Mouse (Mus musculus) spleen, postnatal 4 days (tissue): ENCODE measurements around the gene Lurap1l.
"Not testable (repeated sequence)": the region's sequence is repeated elsewhere in the genome, so short reads cannot be mapped to it uniquely, and the experiment has no call there.

Experiments used
- DNase-seq, 2 experiments: peaks; one replicate each; pipeline ENCODE4 v3.0.0; 2022; ENCODE audit warnings: low spot score in 2 of 2

Gene Lurap1l

GRCm38 (mm10) chr4:80917128-80917527 lies 6.7 kb downstream of the Lurap1l start:
- not testable (repeated sequence) for DNase-seq

DNA sequence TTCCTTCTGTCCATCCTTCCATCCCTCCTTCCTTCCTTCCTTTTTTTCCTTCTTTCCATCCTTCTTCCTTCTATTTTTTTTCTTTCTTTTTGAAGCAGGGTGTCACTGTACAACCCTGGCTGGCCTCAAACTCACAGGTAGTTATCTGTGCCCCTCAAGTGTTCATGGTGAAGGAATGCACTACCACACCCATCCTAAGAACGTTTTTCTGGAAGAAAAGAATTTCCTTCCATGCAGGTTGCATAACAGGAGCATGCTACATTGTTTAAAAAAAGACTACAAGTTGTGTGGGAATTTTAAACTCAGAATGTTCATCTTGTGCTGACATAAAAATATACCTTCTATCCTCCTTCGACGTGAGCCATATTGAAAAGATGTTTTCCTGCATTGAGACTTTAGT lies 7.4 kb downstream of the Lurap1l start:
- DNase-seq: no peak

- no peak for DNase-seq
Measured at GRCm38 (mm10) chr4:80918526-80919129, 8.2 kb downstream of the Lurap1l start.

GRCm38 (mm10) chr4:80919217-80919867 lies 8.9 kb downstream of the Lurap1l start:
- DNase-seq: no peak

DNA sequence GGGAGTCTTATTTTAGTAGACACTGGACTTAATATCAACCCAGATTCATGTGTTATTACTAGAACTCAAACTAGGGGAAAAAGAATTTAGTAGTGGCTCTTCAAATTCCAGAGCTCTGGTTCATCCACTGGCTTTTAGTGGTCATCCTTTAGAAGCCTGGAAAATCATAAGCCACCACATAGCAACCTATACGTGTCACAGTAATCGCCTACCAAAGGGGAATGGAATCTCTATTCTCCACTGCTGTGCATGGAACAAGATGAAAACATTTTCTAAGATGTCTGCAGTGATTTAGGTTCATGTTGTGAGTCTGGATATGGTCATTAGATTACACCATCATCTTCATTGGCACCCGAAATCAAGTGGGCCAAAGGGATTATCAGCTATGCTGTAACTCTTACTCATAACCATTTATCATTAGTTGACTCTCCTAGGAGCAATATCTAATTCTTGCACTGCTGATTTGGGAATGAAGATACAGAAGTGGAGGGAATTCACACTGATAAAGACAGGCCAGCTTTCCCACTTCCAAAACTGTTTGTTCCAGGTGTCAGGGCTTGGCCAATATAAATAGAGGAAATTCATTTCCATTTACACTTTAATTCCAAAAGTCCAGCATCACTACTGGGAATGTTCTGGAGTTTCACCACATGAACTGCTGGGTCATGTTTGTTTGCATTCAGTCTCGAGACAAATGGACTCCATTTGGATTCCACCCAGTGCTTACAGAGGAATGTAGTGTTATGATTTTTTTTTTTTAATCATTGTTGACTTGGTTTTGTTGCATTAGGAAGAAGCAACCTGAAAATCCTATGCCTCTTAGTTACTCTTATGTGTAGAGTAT lies 11.4 kb downstream of the Lurap1l start:
- no peak for DNase-seq

GRCm38 (mm10) chr4:80922654-80923053 lies 12.2 kb downstream of the Lurap1l start:
- no peak for DNase-seq

- no peak for DNase-seq
Measured at GRCm38 (mm10) chr4:80924815-80925214, 14.4 kb downstream of the Lurap1l start.

DNA sequence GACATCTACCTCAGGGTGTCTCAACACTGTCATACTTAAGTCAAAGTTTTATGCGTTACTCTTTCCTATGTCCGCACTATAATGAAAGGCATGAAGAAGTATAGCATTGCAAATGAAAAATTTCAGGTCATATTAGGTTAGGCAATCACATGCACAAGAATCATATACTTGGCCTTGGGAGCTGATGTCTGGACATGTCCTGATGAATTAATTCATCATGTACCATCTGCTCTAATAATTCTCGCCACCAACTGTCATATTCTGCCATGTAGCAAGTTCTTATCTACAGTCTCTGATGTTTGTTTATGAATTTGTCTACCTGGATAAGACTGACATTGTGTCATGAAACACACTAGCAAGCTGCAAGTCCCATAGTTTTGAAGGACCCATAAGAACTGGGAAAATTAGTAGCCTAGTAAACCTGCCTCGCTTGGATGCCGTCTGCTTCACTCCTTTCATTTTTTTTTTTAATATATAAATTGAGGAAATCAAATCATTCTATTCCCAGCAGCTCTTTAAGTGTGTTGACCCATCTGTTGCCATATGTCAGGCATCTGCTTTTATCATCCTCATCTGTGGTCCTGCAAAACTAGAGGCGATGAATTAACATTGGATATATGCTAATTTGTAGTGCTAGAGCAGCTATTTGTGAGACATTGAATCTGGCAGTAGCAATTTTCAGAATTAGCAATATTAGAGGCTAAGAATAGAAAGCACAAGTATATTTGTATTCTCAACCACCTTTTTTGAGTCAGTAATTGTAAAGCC lies 15.5 kb downstream of the Lurap1l start:
- DNase-seq: no peak

DNA sequence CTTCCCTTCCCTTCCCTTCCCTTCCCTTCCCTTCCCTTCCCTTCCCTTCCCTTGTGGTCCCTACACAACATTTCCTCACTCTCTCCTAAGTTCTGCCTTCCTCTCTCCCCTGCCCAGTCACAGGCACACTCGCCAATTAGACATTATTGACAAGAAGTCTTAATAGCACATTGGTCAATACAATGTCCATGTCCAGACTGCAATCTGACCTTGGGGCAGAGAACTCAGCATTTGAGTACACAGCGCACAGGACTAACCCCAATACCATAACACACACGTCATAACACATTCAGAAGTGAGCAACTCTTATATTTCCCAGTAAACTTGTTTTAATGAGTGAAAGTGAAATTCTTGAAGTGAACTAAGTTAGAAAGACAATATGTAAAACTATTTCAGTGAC lies 24.3 kb downstream of the Lurap1l start:
- no peak for DNase-seq

GRCm38 (mm10) chr4:80939115-80939514 lies 28.7 kb downstream of the Lurap1l start:
- no peak for DNase-seq

- no peak for DNase-seq
Measured at GRCm38 (mm10) chr4:80940946-80941345, 30.5 kb downstream of the Lurap1l start.

DNA sequence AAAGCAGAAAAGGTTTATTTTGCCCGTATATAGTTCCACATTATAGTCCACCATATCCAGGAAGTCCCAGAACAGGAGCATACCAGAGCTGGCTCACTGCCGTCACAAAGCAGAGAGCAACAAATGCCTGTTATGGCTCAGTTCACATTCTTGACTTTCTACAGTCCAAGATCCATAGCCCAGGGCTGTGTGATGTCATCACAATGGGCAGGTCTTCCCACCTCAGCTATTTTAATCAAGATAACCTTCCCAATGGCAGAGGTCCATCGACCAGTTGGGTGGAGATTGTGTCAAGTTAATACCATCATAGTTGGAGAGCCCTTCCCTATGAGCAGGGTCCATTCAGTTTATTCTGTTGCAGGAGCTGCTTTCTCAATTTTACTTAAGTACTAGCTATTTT lies 31.5 kb downstream of the Lurap1l start:
- DNase-seq: no peak

- no peak for DNase-seq
Measured at GRCm38 (mm10) chr4:80944605-80945004, 34.2 kb downstream of the Lurap1l start.

GRCm38 (mm10) chr4:80949110-80949509 lies 38.7 kb downstream of the Lurap1l start:
- DNase-seq: no peak

- no peak for DNase-seq
Measured at GRCm38 (mm10) chr4:80949720-80950119, 39.3 kb downstream of the Lurap1l start.

DNA sequence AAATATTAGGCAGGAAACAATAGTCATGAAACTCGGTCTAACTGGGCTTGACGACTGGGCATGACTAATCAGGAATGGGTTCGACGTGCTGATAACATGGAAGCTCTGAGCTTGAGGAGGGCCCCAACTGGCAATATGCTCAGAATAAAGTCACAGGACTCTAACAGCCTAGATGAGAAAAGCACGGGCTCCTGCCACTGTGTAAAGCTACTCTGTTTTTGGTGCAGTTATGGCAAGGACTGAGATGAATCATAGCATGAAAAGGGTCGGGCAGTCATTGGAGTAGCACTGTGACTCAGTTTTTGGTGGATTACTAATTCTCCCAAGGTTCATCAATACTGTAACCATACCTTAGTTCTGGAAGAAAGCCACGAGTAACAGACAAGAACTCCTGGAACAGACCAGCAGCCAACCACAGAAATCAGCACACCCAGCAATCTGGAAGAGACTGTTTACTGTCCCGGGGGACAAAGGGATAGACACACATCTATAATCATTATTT lies 39.9 kb downstream of the Lurap1l start:
- DNase-seq: no peak

- DNase-seq: no peak
Measured at GRCm38 (mm10) chr4:80952653-80953052, 42.2 kb downstream of the Lurap1l start.

GRCm38 (mm10) chr4:80955942-80956341 lies 45.5 kb downstream of the Lurap1l start:
- no peak for DNase-seq

GRCm38 (mm10) chr4:80967526-80967925 lies 57.1 kb downstream of the Lurap1l start:
- no peak for DNase-seq

GRCm38 (mm10) chr4:80971846-80972245 lies 61.4 kb downstream of the Lurap1l start:
- DNase-seq: no peak

- DNase-seq: no peak
Measured at GRCm38 (mm10) chr4:80973896-80974295, 63.5 kb downstream of the Lurap1l start.

DNA sequence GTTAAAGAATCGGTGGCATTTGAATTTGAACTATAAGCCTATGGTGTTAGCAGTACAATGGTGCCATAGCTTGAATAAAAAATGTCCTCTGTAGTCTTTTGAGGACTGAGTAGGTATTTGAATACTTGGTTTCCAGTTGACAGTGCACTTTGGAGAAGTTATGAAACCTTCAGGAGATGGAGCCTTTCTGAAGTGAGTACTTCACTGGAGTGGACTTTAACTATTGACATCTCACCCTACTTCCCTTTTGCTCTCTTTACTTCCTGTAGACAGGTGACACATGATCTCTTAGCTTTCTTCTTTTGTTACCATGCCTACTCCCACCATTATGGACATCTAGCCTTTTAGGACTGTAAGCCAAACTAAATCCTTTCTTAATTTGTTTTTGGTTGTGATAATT lies 80.4 kb downstream of the Lurap1l start:
- DNase-seq: no peak
